Mouse (Mus musculus) CH12.LX (cell line): Measurements from ENCODE around the gene Hnrnpu. TPM values are rescaled to one million over a fixed set of nuclear protein-coding genes. Genes with fewer than 3 reads are reported as not detected.

Source experiments
- DNase-seq: peaks from one replicate; pipeline ENCODE4 v3.0.0-alpha.2; 2013; ENCODE audit errors: extremely low read depth
- H3K27ac ChIP-seq: 2 replicates; pipeline ENCODE4 v1.5.1; 2012; ENCODE audit warnings: low read depth, mild to moderate bottlenecking, control low read depth, moderate library complexity; ENCODE audit not compliant: insufficient read depth
- H3K27me3 ChIP-seq: replicated peaks from 2 replicates; pipeline ENCODE3; 2012; ENCODE audit warnings: inconsistent platforms
- H3K36me3 ChIP-seq, 2 experiments: replicated peaks in 1 of 2; 2 replicates each; pipeline versions ENCODE3 to v1.6.1; 2012; ENCODE audit warnings: inconsistent platforms in 1 of 2, low read length in 1 of 2, mild to moderate bottlenecking in 1 of 2, mixed read lengths in 1 of 2, moderate library complexity in 1 of 2; ENCODE audit not compliant: control insufficient read depth in 1 of 2, insufficient read depth in 1 of 2
- H3K4me1 ChIP-seq, 2 experiments: 2 replicates each; pipeline ENCODE4 v1.6.1; 2012; ENCODE audit warnings: inconsistent platforms in 1 of 2, moderate library complexity in 1 of 2; ENCODE audit not compliant: insufficient read depth in 2 of 2, control insufficient read depth in 1 of 2
- H3K4me2 ChIP-seq: 2 replicates; pipeline ENCODE4 v1.6.1; 2012; ENCODE audit warnings: low read depth, mild to moderate bottlenecking, control low read depth; ENCODE audit not compliant: poor library complexity, insufficient read depth, severe bottlenecking
- H3K4me3 ChIP-seq, 3 experiments: fragments of 150-350 bp in 1 of 3; sonication (generic) in 1 of 3; replicated peaks in 1 of 3; 2 replicates each; pipeline versions ENCODE3 to v1.5.1; 2011 to 2012; ENCODE audit warnings: low read depth in 2 of 3, low read length in 2 of 3, mild to moderate bottlenecking in 2 of 3, moderate library complexity in 2 of 3, control low read depth in 1 of 3, improper control_type of control experiment in 1 of 3, inconsistent platforms in 1 of 3, mixed read lengths in 1 of 3; ENCODE audit not compliant: poor library complexity in 1 of 3
- H3K79me2 ChIP-seq: replicated peaks from 2 replicates; pipeline ENCODE4 v1.6.1; 2012; ENCODE audit warnings: mild to moderate bottlenecking, moderate library complexity; ENCODE audit not compliant: control insufficient read depth, poor library complexity, insufficient read depth, severe bottlenecking; ENCODE audit errors: extremely low read depth
- H3K9ac ChIP-seq: 2 replicates; pipeline ENCODE4 v1.6.1; 2012; ENCODE audit warnings: low read depth, mild to moderate bottlenecking, control low read depth, moderate library complexity; ENCODE audit not compliant: insufficient read depth
- H3K9me3 ChIP-seq: replicated peaks from 2 replicates; pipeline ENCODE3; 2012; ENCODE audit warnings: low read length, inconsistent platforms, mixed read lengths
- CHD1 ChIP-seq: IDR thresholded peaks from 2 replicates; pipeline ENCODE4 v1.6.1; 2012; ENCODE audit warnings: low read depth, low read length, improper control_type of control experiment, inconsistent platforms
- CHD2 ChIP-seq: IDR thresholded peaks from 2 replicates; pipeline ENCODE4 v1.6.1; 2011; ENCODE audit warnings: low read length, improper control_type of control experiment
- E2F4 ChIP-seq: IDR thresholded peaks from 2 replicates; pipeline ENCODE4 v1.6.1; 2011; ENCODE audit warnings: low read depth, low read length, improper control_type of control experiment; ENCODE audit not compliant: insufficient replicate concordance
- ETS1 ChIP-seq: conservative IDR thresholded peaks from 2 replicates; pipeline ENCODE4 v1.6.1; 2012; ENCODE audit warnings: low read depth, mild to moderate bottlenecking, inconsistent platforms, low read length, improper control_type of control experiment, moderate library complexity
- GABPA ChIP-seq: IDR thresholded peaks from 2 replicates; pipeline ENCODE4 v1.6.1; 2012; ENCODE audit warnings: low read depth, low read length, improper control_type of control experiment, inconsistent platforms; ENCODE audit not compliant: insufficient replicate concordance
- HCFC1 ChIP-seq: IDR thresholded peaks from 2 replicates; pipeline ENCODE4 v1.6.1; 2012; ENCODE audit warnings: low read depth, mild to moderate bottlenecking, inconsistent platforms, low read length, improper control_type of control experiment
- IRF4 ChIP-seq: IDR thresholded peaks from 2 replicates; pipeline ENCODE4 v1.6.1; 2014; ENCODE audit warnings: low read depth, mild to moderate bottlenecking, inconsistent platforms, low read length, improper control_type of control experiment
- JUN ChIP-seq: IDR thresholded peaks from 2 replicates; pipeline ENCODE4 v1.6.1; 2011; ENCODE audit warnings: low read depth, mild to moderate bottlenecking, low read length, improper control_type of control experiment, moderate library complexity; ENCODE audit not compliant: insufficient read depth
- MAX ChIP-seq: IDR thresholded peaks from 2 replicates; pipeline ENCODE4 v1.6.1; 2011; ENCODE audit warnings: low read length, improper control_type of control experiment
- MAZ ChIP-seq: IDR thresholded peaks from 2 replicates; pipeline ENCODE4 v1.6.1; 2012; ENCODE audit warnings: low read depth, mild to moderate bottlenecking, inconsistent platforms, low read length, improper control_type of control experiment, moderate library complexity
- MEF2A ChIP-seq: IDR thresholded peaks from 2 replicates; pipeline ENCODE4 v1.6.1; 2014; ENCODE audit warnings: low read depth, mild to moderate bottlenecking, inconsistent platforms, low read length, improper control_type of control experiment, borderline replicate concordance
- MXI1 ChIP-seq: IDR thresholded peaks from 2 replicates; pipeline ENCODE4 v1.6.1; 2011; ENCODE audit warnings: mild to moderate bottlenecking, low read depth, low read length, improper control_type of control experiment
- MYC ChIP-seq: IDR thresholded peaks from 2 replicates; pipeline ENCODE4 v1.6.1; 2011; ENCODE audit warnings: low read depth, mild to moderate bottlenecking, improper control_type of control experiment, low read length
- NRF1 ChIP-seq: IDR thresholded peaks from 2 replicates; pipeline ENCODE4 v1.6.1; 2014; ENCODE audit warnings: low read depth, mild to moderate bottlenecking, inconsistent platforms, low read length, improper control_type of control experiment, moderate library complexity
- PAX5 ChIP-seq: IDR thresholded peaks from 2 replicates; pipeline ENCODE4 v1.6.1; 2012; ENCODE audit warnings: low read length, inconsistent platforms, mixed read lengths
- POLR2A ChIP-seq: IDR thresholded peaks from 2 replicates; pipeline ENCODE4 v1.6.1; 2011; ENCODE audit warnings: low read depth, mild to moderate bottlenecking, improper control_type of control experiment, low read length
- SMC3 ChIP-seq: IDR thresholded peaks from 2 replicates; pipeline ENCODE4 v1.6.1; 2011; ENCODE audit warnings: low read depth, low read length, improper control_type of control experiment
- USF1 ChIP-seq: IDR thresholded peaks from 2 replicates; pipeline ENCODE4 v1.6.1; 2014; ENCODE audit warnings: low read depth, mild to moderate bottlenecking, inconsistent platforms, low read length, improper control_type of control experiment
- USF2 ChIP-seq: conservative IDR thresholded peaks from 2 replicates; pipeline ENCODE4 v1.6.1; 2011; ENCODE audit warnings: low read depth, low read length, improper control_type of control experiment
- ZKSCAN1 ChIP-seq: IDR thresholded peaks from 2 replicates; pipeline ENCODE4 v1.6.1; 2012; ENCODE audit warnings: low read depth, inconsistent platforms, low read length, improper control_type of control experiment, borderline replicate concordance
- ZMIZ1 ChIP-seq: IDR thresholded peaks from 2 replicates; pipeline ENCODE4 v1.6.1; 2012; ENCODE audit warnings: low read depth, mild to moderate bottlenecking, inconsistent platforms, low read length, improper control_type of control experiment
- ZNF384 ChIP-seq: IDR thresholded peaks from 2 replicates; pipeline ENCODE4 v1.6.1; 2012; ENCODE audit warnings: low read depth, low read length, improper control_type of control experiment, inconsistent platforms
- dilution Hi-C: fragments of 300-500 bp; cut with MboI; formaldehyde crosslinking; loops from 2 replicates; pipeline ENCODE4 v1.14.3; 2020; ENCODE audit warnings: low sequenced_read_pairs; ENCODE audit not compliant: extremely low pct_unique_long_range_greater_than_20kb, extremely low pct_ligation_motif_present
- in situ Hi-C: fragments of 300-500 bp; cut with MboI; formaldehyde crosslinking; loops from 3 replicates; pipeline ENCODE4 v1.14.3; 2019; ENCODE audit warnings: low sequenced_read_pairs, low pct_ligation_motif_present, low pct_unique_long_range_greater_than_20kb, mixed read lengths
- polyA plus RNA-seq: library from polyadenylated mRNA; unstranded; fragments of >175 nt; gene quantifications from 2 replicates; pipeline ENCODE4 v1.2.1, GENCODE M21; 2012; ENCODE audit warnings: low read depth; ENCODE audit not compliant: insufficient read length
- total RNA-seq, 2 experiments: library from RNA; depleted of rRNA; stranded (reverse); fragments of 300-350 nt in 1 of 2; fragments of >200 nt in 1 of 2; gene quantifications; 2 replicates each; pipeline ENCODE4 v1.2.3; 2012 to 2014

Hnrnpu gene
- total and polyA plus RNA-seq, 3 experiments: 346 to 853 (median 359) TPM

DNA sequence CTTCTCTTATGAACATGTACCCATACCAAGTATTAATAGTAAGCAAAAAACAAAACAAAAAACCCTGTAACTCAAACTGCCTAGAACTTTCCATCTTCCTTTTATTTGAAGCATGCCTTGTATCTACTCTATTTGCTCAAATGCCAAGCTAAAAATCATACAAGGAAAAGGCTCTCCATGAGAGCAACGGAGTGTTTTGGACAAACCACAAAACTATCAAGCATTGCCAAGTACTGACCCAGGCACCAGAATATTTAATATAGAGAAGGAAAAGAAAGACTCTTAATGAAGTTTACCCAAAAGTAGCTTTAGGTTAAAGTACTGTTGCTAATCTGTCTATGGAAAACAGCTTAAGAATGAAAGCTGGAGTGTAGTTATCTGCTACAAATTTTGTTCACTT is 11.2 kb downstream of the Hnrnpu start:
- H3K9me3 ChIP-seq: no peaks in the 10 kb centered on the region
- TF ChIP-seq POLR2A (no peak), E2F4 (no peak), JUN (no peak), CHD2 (no peak), MXI1 (no peak), PAX5 (no peak), CHD1 (no peak), NRF1 (no peak), MAX (no peak), ZNF384 (no peak), GABPA (no peak), USF2 (no peak), ETS1 (no peak), MYC (no peak), ZMIZ1 (no peak)
- no peak overlapping the region for H3K9ac ChIP-seq
- H3K79me2 ChIP-seq: peaks cover 27% of the 10 kb centered on the region
- H3K4me3 ChIP-seq: no peak overlapping the region
- H3K4me1 ChIP-seq: peaks cover 0 to 32% of the 10 kb centered on the region in 2 experiments; a peak in 2 of 4 replicates
- no peak for DNase-seq
- no peak overlapping the region for H3K27ac ChIP-seq
- H3K27me3 ChIP-seq: no peaks in the 10 kb centered on the region
- H3K36me3 ChIP-seq: peaks cover 40 to 91% of the 10 kb centered on the region in 2 experiments
- in situ Hi-C loops (no loop called here), dilution Hi-C loops (no loop called here)
- H3K4me2 ChIP-seq: no peak overlapping the region

DNA sequence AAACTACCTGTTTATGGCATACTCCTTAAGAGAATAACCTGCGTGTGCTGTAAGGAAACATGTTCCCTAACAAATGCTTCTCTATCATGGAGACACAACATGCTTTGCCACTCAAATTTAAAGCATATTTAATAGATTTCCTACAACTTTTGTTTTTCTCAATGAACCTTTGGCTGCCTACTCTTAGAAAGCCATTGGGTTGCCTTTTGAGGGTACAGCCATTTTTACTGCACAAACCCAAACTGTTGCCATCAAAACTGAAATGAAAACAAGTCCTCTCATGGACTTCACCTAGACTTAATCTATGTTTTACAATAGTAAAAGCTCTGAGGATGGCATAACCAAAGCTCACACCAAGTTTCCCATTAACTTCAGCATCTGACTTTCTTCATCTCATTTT is 13.0 kb downstream of the Hnrnpu start:
- Histone ChIP-seq H3K9me3 (no peaks in the 10 kb centered on the region), H3K4me1 (peaks cover 4 to 36% of the 10 kb centered on the region in 2 experiments; a peak in 2 of 4 replicates), H3K27ac (no peak overlapping the region), H3K36me3 (peaks cover 37 to 86% of the 10 kb centered on the region in 2 experiments), H3K79me2 (peaks cover 29% of the 10 kb centered on the region), H3K4me3 (no peak overlapping the region), H3K9ac (no peak overlapping the region), H3K27me3 (no peaks in the 10 kb centered on the region), H3K4me2 (no peak overlapping the region)
- in situ Hi-C loops: no loop called here
- dilution Hi-C loops: no loop called here
- DNase-seq: no peak
- TF ChIP-seq MEF2A: no peak
- no peak for TF ChIP-seq ZMIZ1
- no peak for TF ChIP-seq HCFC1
- no peak for TF ChIP-seq USF1
- no peak for TF ChIP-seq SMC3
- TF ChIP-seq GABPA: no peak
- no peak for TF ChIP-seq MAX
- TF ChIP-seq PAX5: no peak
- no peak for TF ChIP-seq ZKSCAN1
- TF ChIP-seq JUN: no peak
- no peak for TF ChIP-seq MAZ
- no peak for TF ChIP-seq NRF1
- no peak for TF ChIP-seq ZNF384
- TF ChIP-seq IRF4: no peak
